Mouse (Mus musculus) kidney, postnatal 0 days (tissue): ENCODE results near the gene Nrg3. TPM values are rescaled to one million over a fixed set of nuclear protein-coding genes. Genes with fewer than 3 reads are reported as not detected.

Source experiments
- ATAC-seq: fragments of 200-750 bp; cut with Nextera tagmentation; replicated peaks from 2 replicates; pipeline ENCODE4 v1.8.0; 2017; ENCODE audit warnings: low read depth, moderate number of reproducible peaks, moderate TSS enrichment, moderate library complexity; ENCODE audit not compliant: low FRiP score
- DNase-seq: peaks from one replicate; pipeline ENCODE4 v3.0.0-alpha.2; 2016; ENCODE audit warnings: low spot score
- H3K27ac ChIP-seq: fragments of 300-500 bp; sonication (generic); 2 replicates; pipeline ENCODE4 v1.5.1; 2014; ENCODE audit warnings: mild to moderate bottlenecking
- H3K27me3 ChIP-seq: fragments of 300-500 bp; sonication (generic); 2 replicates; pipeline ENCODE4 v1.6.1; 2014; ENCODE audit warnings: low read length, mixed read lengths; ENCODE audit not compliant: insufficient read depth
- H3K36me3 ChIP-seq: fragments of 300-500 bp; sonication (generic); 2 replicates; pipeline ENCODE4 v1.6.1; 2014; ENCODE audit warnings: low read length, mixed read lengths; ENCODE audit not compliant: insufficient read depth
- H3K4me1 ChIP-seq: fragments of 300-500 bp; sonication (generic); replicated peaks from 2 replicates; pipeline ENCODE4 v1.6.1; 2014; ENCODE audit warnings: antibody characterized with exemption, low read length, mixed read lengths; ENCODE audit not compliant: insufficient read depth
- H3K4me2 ChIP-seq: fragments of 300-500 bp; sonication (generic); 2 replicates; pipeline ENCODE4 v1.6.1; 2014; ENCODE audit warnings: mild to moderate bottlenecking, low read length, moderate library complexity, mixed read lengths
- H3K4me3 ChIP-seq: fragments of 300-500 bp; sonication (generic); replicated peaks from 2 replicates; pipeline ENCODE4 v1.5.1; 2014; ENCODE audit warnings: low read depth, low read length
- H3K9ac ChIP-seq: fragments of 300-500 bp; sonication (generic); 2 replicates; pipeline ENCODE4 v1.6.1; 2014; ENCODE audit warnings: low read depth, low read length
- H3K9me3 ChIP-seq: fragments of 300-500 bp; sonication (generic); replicated peaks from 2 replicates; pipeline ENCODE4 v1.6.1; 2016; ENCODE audit warnings: low read length, inconsistent platforms, mixed read lengths
- CTCF ChIP-seq: IDR thresholded peaks from 2 replicates; pipeline ENCODE4 v1.5.1; 2016; ENCODE audit warnings: antibody characterized with exemption, low read depth, mild to moderate bottlenecking, moderate library complexity
- WGBS: fragments of 180-500 bp; shearing (Covaris S2); extraction: QIAGEN DNeasy Blood & Tissue Kit; methylation state at CpG from one replicate; pipeline ENCODE4 v1.1.7; 2014; 5-methylcytosine and 5-hydroxymethylcytosine counted together
- polyA plus RNA-seq: library from polyadenylated mRNA; unstranded; fragments of >200 nt; fragmentation: Nextera tagmentation; extraction: Ambion mirVana; gene quantifications from 2 replicates; pipeline ENCODE4 v1.2.1, GENCODE M21; 2015

Gene Nrg3
- polyA plus RNA-seq, 1 experiment from 2014 or later = 0.20 TPM

GRCm38 (mm10) chr14:39034482-39034881 is 438.4 kb downstream of the Nrg3 start:
- ATAC-seq (no peak), DNase-seq (no peak)
- H3K27ac ChIP-seq = no peak overlapping the region
- H3K27me3 ChIP-seq = no peaks in the 10 kb centered on the region
- H3K9me3 ChIP-seq = no peaks in the 10 kb centered on the region
- no peaks in the 10 kb centered on the region for H3K36me3 ChIP-seq
- H3K4me3 ChIP-seq = no peak overlapping the region
- H3K4me1 ChIP-seq = no peaks in the 10 kb centered on the region
- H3K9ac ChIP-seq = no peak overlapping the region
- H3K4me2 ChIP-seq = no peak overlapping the region
- no peak for TF ChIP-seq CTCF
- 87% methylated on average over 3 of the region's 3 CpGs for WGBS

- H3K4me3 ChIP-seq = no peak overlapping the region
- H3K9ac ChIP-seq = no peak overlapping the region
- no peak overlapping the region for H3K4me2 ChIP-seq
- no peak for DNase-seq
- no peak for ATAC-seq
- 92% methylated on average over 2 of the region's 2 CpGs for WGBS
- H3K27ac ChIP-seq = no peak overlapping the region
- H3K27me3 ChIP-seq = no peaks in the 10 kb centered on the region
- TF ChIP-seq CTCF = no peak
- no peaks in the 10 kb centered on the region for H3K4me1 ChIP-seq
- H3K36me3 ChIP-seq = no peaks in the 10 kb centered on the region
- H3K9me3 ChIP-seq = no peaks in the 10 kb centered on the region
Measured at GRCm38 (mm10) chr14:39023065-39023464, 449.8 kb downstream of the Nrg3 start.

GRCm38 (mm10) chr14:39014126-39014525 is 458.8 kb downstream of the Nrg3 start:
- no peak overlapping the region for H3K27ac ChIP-seq
- ATAC-seq = no peak
- no peaks in the 10 kb centered on the region for H3K27me3 ChIP-seq
- H3K4me2 ChIP-seq = no peak overlapping the region
- no peaks in the 10 kb centered on the region for H3K36me3 ChIP-seq
- H3K9me3 ChIP-seq = no peaks in the 10 kb centered on the region
- DNase-seq = no peak
- TF ChIP-seq CTCF = no peak
- no peaks in the 10 kb centered on the region for H3K4me1 ChIP-seq
- H3K9ac ChIP-seq = no peak overlapping the region
- H3K4me3 ChIP-seq = no peak overlapping the region

- Histone ChIP-seq H3K9ac (no peak overlapping the region), H3K4me3 (no peak overlapping the region), H3K27ac (no peak overlapping the region), H3K36me3 (no peaks in the 10 kb centered on the region), H3K9me3 (no peaks in the 10 kb centered on the region), H3K4me1 (no peaks in the 10 kb centered on the region), H3K27me3 (no peaks in the 10 kb centered on the region), H3K4me2 (no peak overlapping the region)
- DNase-seq (no peak), ATAC-seq (no peak)
- 83% methylated on average over 3 of the region's 3 CpGs for WGBS
- no peak for TF ChIP-seq CTCF
Measured at GRCm38 (mm10) chr14:38997843-38998242, 475.0 kb downstream of the Nrg3 start.

- Histone ChIP-seq H3K36me3 (no peaks in the 10 kb centered on the region), H3K27me3 (no peaks in the 10 kb centered on the region), H3K4me2 (no peak overlapping the region), H3K27ac (no peak overlapping the region), H3K9me3 (no peaks in the 10 kb centered on the region), H3K9ac (no peak overlapping the region), H3K4me3 (no peak overlapping the region), H3K4me1 (no peaks in the 10 kb centered on the region)
- WGBS = 84% methylated on average over 1 of the region's 1 CpGs
- DNase-seq (no peak), ATAC-seq (no peak)
- no peak for TF ChIP-seq CTCF
Measured at GRCm38 (mm10) chr14:38992574-38992866, 480.4 kb downstream of the Nrg3 start.

- H3K4me1 ChIP-seq = no peaks in the 10 kb centered on the region
- H3K4me3 ChIP-seq = no peak overlapping the region
- no peak overlapping the region for H3K4me2 ChIP-seq
- no peaks in the 10 kb centered on the region for H3K36me3 ChIP-seq
- no peaks in the 10 kb centered on the region for H3K9me3 ChIP-seq
- peak; percentile 65 for TF ChIP-seq CTCF
- DNase-seq = peak; percentile 25
- no peak for ATAC-seq
- no peak overlapping the region for H3K27ac ChIP-seq
- H3K27me3 ChIP-seq = no peaks in the 10 kb centered on the region
- 62% methylated on average over 7 of the region's 7 CpGs for WGBS
- no peak overlapping the region for H3K9ac ChIP-seq
Measured at GRCm38 (mm10) chr14:38991847-38992573, 480.9 kb downstream of the Nrg3 start.

GRCm38 (mm10) chr14:38959367-38959766 is 513.5 kb downstream of the Nrg3 start:
- Histone ChIP-seq H3K4me2 (no peak overlapping the region), H3K4me1 (no peaks in the 10 kb centered on the region), H3K9me3 (no peaks in the 10 kb centered on the region), H3K9ac (no peak overlapping the region), H3K36me3 (no peaks in the 10 kb centered on the region), H3K27ac (no peak overlapping the region), H3K27me3 (no peaks in the 10 kb centered on the region), H3K4me3 (no peak overlapping the region)
- TF ChIP-seq CTCF = no peak
- 76% methylated on average over 7 of the region's 7 CpGs for WGBS
- no peak for ATAC-seq
- no peak for DNase-seq
